Mouse (Mus musculus): ENCODE measurements at regions not wholly inside any gene's neighbourhood (a gene's known extent, or its start where the extent isn't known, plus 50 kb on each side); places are given as distances from the start of the nearest gene placed in this dataset.

GRCm38 (mm10) chr6:143477396-143477795 lies 310.4 kb downstream of the Etnk1 start:
- intact Hi-C loops (cut with DNase I; ENCODE audit: low total_unique reads), result no loop called here
- DNase-seq, result no peak

- DNase-seq, result no peak
- intact Hi-C loops (cut with DNase I; ENCODE audit: low total_unique reads), result no loop called here
Observed at GRCm38 (mm10) chr6:143479239-143479638, 312.2 kb downstream of the Etnk1 start.

DNA sequence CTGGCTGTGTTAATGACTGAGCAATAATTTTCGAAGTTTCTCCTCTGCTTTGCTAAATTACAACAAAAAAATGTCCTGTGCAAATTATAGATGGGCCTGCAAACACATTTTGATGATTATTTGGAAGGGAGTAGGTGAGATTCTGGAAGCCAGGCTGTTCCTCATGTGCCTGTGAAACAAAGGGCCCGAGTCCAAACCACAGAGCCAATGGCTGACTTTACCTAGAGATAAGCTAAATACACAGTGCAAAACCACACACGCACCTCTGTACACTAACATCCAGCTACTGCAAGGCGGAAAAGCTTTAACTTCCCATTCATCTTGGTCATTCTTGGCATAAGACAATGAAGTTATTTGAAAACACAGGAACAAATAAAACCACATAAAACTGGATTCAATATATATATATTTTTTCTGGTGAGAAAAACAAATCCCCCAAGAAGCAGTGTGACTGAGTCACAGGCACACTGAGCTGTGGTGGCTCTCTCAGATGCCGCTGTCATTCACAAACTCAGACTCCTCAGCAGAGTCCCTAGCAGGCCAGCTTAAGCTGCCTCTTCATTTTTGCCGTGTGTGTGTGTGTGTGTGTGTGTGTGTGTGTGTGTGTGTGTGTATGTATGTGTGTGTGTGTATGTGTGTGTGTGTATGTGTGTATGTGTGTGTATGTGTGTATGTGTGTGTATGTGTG lies 312.8 kb downstream of the Etnk1 start:
- DNase-seq, result no peak
- intact Hi-C loops (cut with DNase I; ENCODE audit: low total_unique reads), result no loop called here

DNA sequence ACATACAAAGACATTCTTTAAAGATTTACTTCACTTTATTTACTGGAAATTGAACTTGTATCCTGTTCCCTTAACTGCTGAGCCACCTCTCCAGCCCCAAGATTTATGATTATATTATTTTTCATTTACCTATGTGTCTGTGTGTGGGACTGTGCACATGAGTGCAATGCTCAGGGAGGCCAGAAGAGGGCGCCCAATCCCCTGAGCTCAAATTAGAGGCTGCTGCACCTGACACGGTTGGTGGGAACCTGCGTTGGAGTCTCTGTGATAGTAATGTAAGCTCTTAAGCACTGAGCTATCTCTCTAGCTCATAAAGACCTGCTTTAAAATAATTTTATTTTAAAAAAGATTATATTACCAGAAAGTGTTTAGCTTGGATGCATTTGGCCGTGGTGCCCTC lies 315.3 kb downstream of the Etnk1 start:
- intact Hi-C loops (cut with DNase I; ENCODE audit: low total_unique reads), result no loop called here
- no peak for DNase-seq

DNA sequence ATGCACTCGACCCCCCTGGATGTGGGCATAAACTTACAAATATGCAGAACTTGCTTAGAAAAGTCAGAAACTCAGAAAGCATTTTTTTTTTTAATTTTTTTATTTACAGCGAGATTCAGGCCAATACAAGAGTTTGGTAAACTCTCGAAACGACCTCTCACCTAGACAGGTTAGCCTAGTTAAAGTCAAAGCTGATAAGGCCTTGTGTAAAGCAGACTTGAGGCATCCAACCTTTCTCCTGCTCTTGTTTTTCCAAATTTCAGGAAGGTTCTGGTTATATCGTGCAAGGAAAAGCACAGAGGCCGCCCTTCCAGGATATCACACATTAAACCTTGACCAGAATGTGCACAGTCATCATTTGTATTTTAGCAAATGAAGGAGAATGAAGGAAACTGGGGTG lies 315.8 kb downstream of the Etnk1 start:
- intact Hi-C loops (cut with DNase I; ENCODE audit: low total_unique reads), result no loop called here

GRCm38 (mm10) chr6:143484941-143485340 lies 317.9 kb downstream of the Etnk1 start:
- DNase-seq, result no peak
- intact Hi-C loops (cut with DNase I; ENCODE audit: low total_unique reads), result no loop called here

More for the DNA sequence above, 315.8 kb downstream of the Etnk1 start:
- no peak for DNase-seq

DNA sequence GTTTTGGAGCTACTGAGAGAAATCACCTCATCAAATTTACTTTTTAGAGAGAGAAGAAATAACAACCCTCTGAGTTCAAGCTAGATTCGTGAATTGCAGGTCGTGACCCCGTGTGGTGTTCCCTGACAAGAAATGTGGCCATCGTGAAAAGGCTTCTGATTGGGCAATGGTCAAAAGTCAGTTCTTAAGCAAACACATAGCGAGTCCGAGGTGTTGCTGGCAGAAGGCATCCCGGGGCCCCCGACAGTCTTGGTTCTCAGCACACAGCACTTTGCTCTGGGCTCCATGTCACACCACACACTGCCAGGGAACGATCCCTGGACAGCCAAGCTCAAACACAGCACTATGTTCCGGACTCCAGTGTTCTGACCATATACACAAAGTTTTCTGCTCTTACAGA lies 320.0 kb downstream of the Etnk1 start:
- DNase-seq, result no peak
- intact Hi-C loops (cut with DNase I; ENCODE audit: low total_unique reads), result no loop called here

DNA sequence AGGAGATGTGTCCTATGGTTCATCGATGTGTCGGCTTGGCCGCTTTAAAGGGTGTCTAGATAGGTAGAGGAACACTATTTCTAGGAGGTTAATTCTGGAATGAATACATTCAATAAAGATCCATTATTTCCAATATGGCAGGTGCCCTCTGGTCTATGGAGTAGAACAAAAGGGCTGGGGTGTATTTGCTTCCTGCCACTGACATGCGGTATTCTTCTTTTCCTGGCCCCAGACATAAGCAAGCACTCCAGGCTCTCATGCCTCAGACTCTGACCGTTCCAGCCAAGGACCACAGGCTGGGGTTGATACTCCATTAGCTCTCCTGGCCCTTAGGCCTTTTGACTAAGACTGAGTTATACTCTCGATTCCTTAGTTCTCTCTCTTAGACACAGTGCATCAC lies 323.0 kb downstream of the Etnk1 start:
- DNase-seq, result no peak
- intact Hi-C loops (cut with DNase I; ENCODE audit: low total_unique reads), result no loop called here

DNA sequence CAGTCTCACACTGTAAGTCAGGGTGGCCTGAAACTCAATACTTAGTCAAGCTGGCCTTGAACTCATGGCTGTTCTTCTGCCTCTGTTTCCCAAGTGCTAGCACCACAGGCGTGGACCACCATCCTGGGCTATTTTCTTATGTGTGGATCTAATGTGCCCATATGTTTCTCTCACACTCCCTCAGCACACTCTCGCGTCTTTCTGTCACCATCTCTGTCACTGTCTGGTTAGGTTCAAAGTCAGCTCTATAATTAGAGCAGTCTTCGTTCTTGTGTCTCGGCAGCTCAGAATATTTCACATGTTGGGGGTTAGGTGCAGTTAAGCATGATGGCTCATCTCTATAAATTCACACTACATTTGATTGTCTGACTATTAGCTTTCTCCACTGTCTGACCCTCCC lies 324.4 kb downstream of the Etnk1 start:
- DNase-seq, result no peak
- intact Hi-C loops (cut with DNase I; ENCODE audit: low total_unique reads), result no loop called here

DNA sequence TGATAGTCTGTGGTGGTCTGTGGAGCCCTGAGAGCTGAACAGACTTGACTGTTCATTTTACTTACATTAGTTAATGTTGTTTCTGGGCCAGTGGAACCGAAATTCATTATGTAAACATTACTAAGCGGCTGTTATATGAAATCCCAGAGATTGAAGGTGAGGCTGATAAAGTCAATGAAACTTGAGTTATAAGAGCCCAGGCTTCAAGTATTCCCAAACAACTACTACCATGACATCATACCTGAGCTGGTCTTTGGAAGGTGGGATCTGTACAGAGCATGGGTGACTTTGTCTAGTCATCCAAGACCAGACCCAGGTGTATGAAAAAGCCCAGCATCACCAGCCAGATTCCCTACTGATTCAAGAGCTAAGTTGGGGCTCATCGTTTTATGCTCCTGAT lies 326.5 kb downstream of the Etnk1 start:
- no peak for DNase-seq
- intact Hi-C loops (cut with DNase I; ENCODE audit: low total_unique reads), result no loop called here

- intact Hi-C loops (cut with DNase I; ENCODE audit: low total_unique reads), result no loop called here
- DNase-seq, result no peak
Observed at GRCm38 (mm10) chr6:143494341-143494740, 327.3 kb downstream of the Etnk1 start.

DNA sequence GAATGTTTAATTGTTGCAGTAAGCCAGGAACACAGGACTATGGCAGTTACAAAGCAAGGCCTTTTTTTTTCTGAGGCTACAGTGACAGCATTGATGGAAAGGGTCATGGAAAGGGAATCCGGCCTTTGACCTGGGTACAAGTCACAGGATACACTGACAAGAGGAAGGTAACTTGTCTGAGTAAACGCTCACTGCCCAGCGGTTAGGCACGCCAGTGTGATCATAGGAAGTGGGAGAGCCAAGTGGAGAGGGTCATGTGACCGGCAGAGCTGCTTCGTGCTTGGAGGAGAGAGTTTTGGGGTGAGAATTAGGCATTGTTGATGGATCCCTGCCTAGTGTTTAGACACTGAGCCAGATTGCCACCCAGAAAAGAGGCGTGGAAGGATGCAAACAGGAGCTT lies 327.9 kb downstream of the Etnk1 start:
- intact Hi-C loops (cut with DNase I; ENCODE audit: low total_unique reads), result no loop called here

GRCm38 (mm10) chr6:143498764-143499163 lies 331.7 kb downstream of the Etnk1 start:
- intact Hi-C loops (cut with DNase I; ENCODE audit: low total_unique reads), result no loop called here
- no peak for DNase-seq

More for the DNA sequence above, 327.9 kb downstream of the Etnk1 start:
- no peak for DNase-seq

- intact Hi-C loops (cut with DNase I; ENCODE audit: low total_unique reads), result no loop called here
Observed at GRCm38 (mm10) chr6:143499259-143500043, 332.4 kb downstream of the Etnk1 start.

DNA sequence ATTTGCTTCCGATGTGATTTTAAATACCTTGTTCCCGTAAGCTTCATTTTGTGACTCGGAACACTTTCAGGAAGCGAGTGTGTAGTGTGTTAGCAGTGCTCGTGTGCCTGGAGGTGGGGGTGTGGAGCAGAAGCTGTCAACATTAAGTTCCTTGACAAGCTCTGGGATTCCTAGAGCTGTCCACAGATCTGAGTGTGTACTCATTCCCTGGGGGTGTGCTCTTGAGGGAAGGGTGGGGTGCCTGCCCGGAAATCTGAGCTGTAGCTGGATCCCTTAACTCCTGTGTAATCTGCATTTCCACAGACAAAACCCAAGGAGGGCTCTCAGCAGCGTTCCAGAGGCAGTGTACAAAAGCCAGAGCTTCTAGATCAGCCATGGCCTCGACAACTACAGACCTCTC lies 335.8 kb downstream of the Etnk1 start:
- no peak for DNase-seq
- intact Hi-C loops (cut with DNase I; ENCODE audit: low total_unique reads), result no loop called here

More at GRCm38 (mm10) chr6:143499259-143500043, 332.4 kb downstream of the Etnk1 start:
- no peak for DNase-seq

DNA sequence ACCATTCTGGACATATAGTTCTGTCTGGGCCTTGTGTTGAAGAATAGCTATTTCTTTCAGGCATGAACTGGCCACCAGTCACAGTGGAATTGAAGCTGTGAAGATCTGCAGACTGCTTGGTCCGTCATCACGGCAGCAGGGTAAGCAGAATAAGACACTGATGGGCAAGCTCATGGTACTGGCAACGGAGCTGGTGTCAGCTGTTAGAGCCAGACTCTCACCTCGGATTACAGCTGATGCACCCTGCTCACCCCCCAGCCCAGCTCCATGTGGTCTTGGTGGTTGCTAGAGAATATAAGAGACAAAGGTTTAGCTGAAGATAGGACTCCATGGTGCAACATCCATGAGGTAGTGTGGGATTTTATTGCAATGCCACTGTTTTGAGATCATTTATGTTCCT lies 336.9 kb downstream of the Etnk1 start:
- intact Hi-C loops (cut with DNase I; ENCODE audit: low total_unique reads), result no loop called here
- peak; percentile 22 for DNase-seq

- DNase-seq, result no peak
- intact Hi-C loops (cut with DNase I; ENCODE audit: low total_unique reads), result no loop called here
Observed at GRCm38 (mm10) chr6:143513459-143513858, 346.4 kb downstream of the Etnk1 start.

GRCm38 (mm10) chr6:143515137-143515536 lies 348.1 kb downstream of the Etnk1 start:
- no peak for DNase-seq
- intact Hi-C loops (cut with DNase I; ENCODE audit: low total_unique reads), result no loop called here

- DNase-seq, result no peak
- intact Hi-C loops (cut with DNase I; ENCODE audit: low total_unique reads), result no loop called here
Observed at GRCm38 (mm10) chr6:143516746-143517145, 349.7 kb downstream of the Etnk1 start.

DNA sequence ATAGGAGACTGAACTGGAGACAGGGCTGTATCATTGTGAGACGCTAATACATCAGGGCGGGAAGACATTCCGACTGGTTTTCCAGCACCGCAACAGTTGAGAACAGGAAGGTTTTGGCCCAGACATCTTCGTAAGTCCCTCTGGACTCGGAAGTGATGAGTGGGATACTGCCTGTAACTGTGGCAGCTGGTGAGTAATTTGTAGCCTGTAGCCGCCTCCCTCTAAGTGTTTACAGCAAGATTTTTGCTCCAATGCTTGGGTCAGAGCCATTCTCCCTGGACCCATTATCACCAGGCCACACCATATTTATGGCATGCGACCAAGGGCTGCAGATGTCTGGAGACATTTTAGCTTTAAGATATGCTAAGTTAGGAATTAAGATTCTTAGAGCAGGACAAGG lies 351.5 kb downstream of the Etnk1 start:
- intact Hi-C loops (cut with DNase I; ENCODE audit: low total_unique reads), result no loop called here

GRCm38 (mm10) chr6:143519668-143520067 lies 352.6 kb downstream of the Etnk1 start:
- intact Hi-C loops (cut with DNase I; ENCODE audit: low total_unique reads), result no loop called here
- DNase-seq, result no peak

More for the DNA sequence above, 351.5 kb downstream of the Etnk1 start:
- no peak for DNase-seq
